Mouse (Mus musculus): ENCODE results near the gene Fbxo21. TPM values are rescaled to one million over a fixed set of nuclear protein-coding genes. Genes with fewer than 3 reads are reported as not detected.

The Fbxo21 gene
- polyA plus RNA-seq, 1 experiment from 2014 or later, result 93.4 TPM

- DNase-seq (ENCODE audit: low spot score, missing footprints) (no peak), ATAC-seq (ENCODE audit: low FRiP score) (peak; percentile 81)
- Histone ChIP-seq H3K36me3 (ENCODE audit: control insufficient read depth, insufficient read depth, low read length) (no peaks in the 10 kb centered on the region), H3K4me2 (peak overlapping the region; percentile 18; the same call in 1 of the 2 replicates), H3K4me1 (ENCODE audit: control insufficient read depth, insufficient read depth, low read length) (peaks cover 9% of the 10 kb centered on the region; the same call in 1 of the 2 replicates), H3K9ac (ENCODE audit: low read length) (no peak overlapping the region), H3K27ac (ENCODE audit: low read depth, low read length) (0 out of 2 replicates have a peak overlapping the region, but pooled peaks have one; percentile 20), H3K4me3 (ENCODE audit: low read depth, low read length) (no peak overlapping the region), H3K27me3 (ENCODE audit: control insufficient read depth, insufficient read depth, low read length) (no peaks in the 10 kb centered on the region), H3K9me3 (ENCODE audit: control insufficient read depth, low read length) (no peaks in the 10 kb centered on the region)
- 12% methylated on average over 10 of the region's 10 CpGs for WGBS
Measured at GRCm38 (mm10) chr5:118037798-118038484, 61.4 kb downstream of the Fbxo21 start.

- Histone ChIP-seq H3K4me2 (no peak overlapping the region), H3K4me3 (ENCODE audit: low read depth, low read length) (no peak overlapping the region), H3K27me3 (ENCODE audit: control insufficient read depth, insufficient read depth, low read length) (no peaks in the 10 kb centered on the region), H3K9ac (ENCODE audit: low read length) (no peak overlapping the region), H3K27ac (ENCODE audit: low read depth, low read length) (no peak overlapping the region), H3K4me1 (ENCODE audit: control insufficient read depth, insufficient read depth, low read length) (peaks cover 9% of the 10 kb centered on the region; the same call in 1 of the 2 replicates), H3K9me3 (ENCODE audit: control insufficient read depth, low read length) (no peaks in the 10 kb centered on the region), H3K36me3 (ENCODE audit: control insufficient read depth, insufficient read depth, low read length) (no peaks in the 10 kb centered on the region)
- WGBS, result 25% methylated on average over 12 of the region's 12 CpGs
- ATAC-seq (ENCODE audit: low FRiP score) (no peak), DNase-seq (ENCODE audit: low spot score, missing footprints) (no peak)
Measured at GRCm38 (mm10) chr5:118039241-118039668, 62.7 kb downstream of the Fbxo21 start.

- Histone ChIP-seq H3K9me3 (ENCODE audit: control insufficient read depth, low read length) (no peaks in the 10 kb centered on the region), H3K4me3 (ENCODE audit: low read depth, low read length) (no peak overlapping the region), H3K36me3 (ENCODE audit: control insufficient read depth, insufficient read depth, low read length) (no peaks in the 10 kb centered on the region), H3K27ac (ENCODE audit: low read depth, low read length) (no peak overlapping the region), H3K4me1 (ENCODE audit: control insufficient read depth, insufficient read depth, low read length) (peaks cover 7% of the 10 kb centered on the region; the same call in 1 of the 2 replicates), H3K4me2 (no peak overlapping the region), H3K27me3 (ENCODE audit: control insufficient read depth, insufficient read depth, low read length) (no peaks in the 10 kb centered on the region), H3K9ac (ENCODE audit: low read length) (no peak overlapping the region)
- no peak for DNase-seq (ENCODE audit: low spot score, missing footprints)
- WGBS, result 94% methylated on average over 6 of the region's 6 CpGs
- no peak for ATAC-seq (ENCODE audit: low FRiP score)
Measured at GRCm38 (mm10) chr5:118042599-118042998, 66.1 kb downstream of the Fbxo21 start.

- Histone ChIP-seq H3K27ac (ENCODE audit: low read depth, low read length) (no peak overlapping the region), H3K9me3 (ENCODE audit: control insufficient read depth, low read length) (no peaks in the 10 kb centered on the region), H3K27me3 (ENCODE audit: control insufficient read depth, insufficient read depth, low read length) (no peaks in the 10 kb centered on the region), H3K4me2 (no peak overlapping the region), H3K36me3 (ENCODE audit: control insufficient read depth, insufficient read depth, low read length) (no peaks in the 10 kb centered on the region), H3K4me3 (ENCODE audit: low read depth, low read length) (no peak overlapping the region), H3K4me1 (ENCODE audit: control insufficient read depth, insufficient read depth, low read length) (no peaks in the 10 kb centered on the region; the same call in 1 of the 2 replicates), H3K9ac (ENCODE audit: low read length) (no peak overlapping the region)
- DNase-seq (ENCODE audit: low spot score, missing footprints) (no peak), ATAC-seq (ENCODE audit: low FRiP score) (no peak)
- WGBS, result 92% methylated on average over 4 of the region's 4 CpGs
Measured at GRCm38 (mm10) chr5:118043761-118044160, 67.2 kb downstream of the Fbxo21 start.

- Histone ChIP-seq H3K36me3 (ENCODE audit: control insufficient read depth, insufficient read depth, low read length) (no peaks in the 10 kb centered on the region), H3K27ac (ENCODE audit: low read depth, low read length) (no peak overlapping the region), H3K9ac (ENCODE audit: low read length) (no peak overlapping the region), H3K4me2 (no peak overlapping the region), H3K4me3 (ENCODE audit: low read depth, low read length) (no peak overlapping the region), H3K4me1 (ENCODE audit: control insufficient read depth, insufficient read depth, low read length) (no peaks in the 10 kb centered on the region), H3K27me3 (ENCODE audit: control insufficient read depth, insufficient read depth, low read length) (no peaks in the 10 kb centered on the region), H3K9me3 (ENCODE audit: control insufficient read depth, low read length) (no peaks in the 10 kb centered on the region)
- ATAC-seq (ENCODE audit: low FRiP score) (no peak), DNase-seq (ENCODE audit: low spot score, missing footprints) (no peak)
- WGBS, result 91% methylated on average over 6 of the region's 6 CpGs
Measured at GRCm38 (mm10) chr5:118044907-118045306, 68.4 kb downstream of the Fbxo21 start.

- no peaks in the 10 kb centered on the region for H3K36me3 ChIP-seq (ENCODE audit: control insufficient read depth, insufficient read depth, low read length)
- no peak overlapping the region for H3K4me2 ChIP-seq
- no peaks in the 10 kb centered on the region for H3K4me1 ChIP-seq (ENCODE audit: control insufficient read depth, insufficient read depth, low read length)
- DNase-seq (ENCODE audit: low spot score, missing footprints) (no peak), ATAC-seq (ENCODE audit: low FRiP score) (no peak)
- H3K27me3 ChIP-seq (ENCODE audit: control insufficient read depth, insufficient read depth, low read length), result no peaks in the 10 kb centered on the region
- 89% methylated on average over 9 of the region's 9 CpGs for WGBS
- H3K4me3 ChIP-seq (ENCODE audit: low read depth, low read length), result no peak overlapping the region
- H3K9ac ChIP-seq (ENCODE audit: low read length), result no peak overlapping the region
- no peaks in the 10 kb centered on the region for H3K9me3 ChIP-seq (ENCODE audit: control insufficient read depth, low read length)
- H3K27ac ChIP-seq (ENCODE audit: low read depth, low read length), result no peak overlapping the region
Measured at GRCm38 (mm10) chr5:118045385-118045784, 68.9 kb downstream of the Fbxo21 start.

- Histone ChIP-seq H3K4me2 (no peak overlapping the region), H3K36me3 (ENCODE audit: control insufficient read depth, insufficient read depth, low read length) (no peaks in the 10 kb centered on the region), H3K27ac (ENCODE audit: low read depth, low read length) (no peak overlapping the region), H3K27me3 (ENCODE audit: control insufficient read depth, insufficient read depth, low read length) (no peaks in the 10 kb centered on the region), H3K4me3 (ENCODE audit: low read depth, low read length) (no peak overlapping the region), H3K9ac (ENCODE audit: low read length) (no peak overlapping the region), H3K9me3 (ENCODE audit: control insufficient read depth, low read length) (no peaks in the 10 kb centered on the region), H3K4me1 (ENCODE audit: control insufficient read depth, insufficient read depth, low read length) (no peaks in the 10 kb centered on the region)
- DNase-seq (ENCODE audit: low spot score, missing footprints) (no peak), ATAC-seq (ENCODE audit: low FRiP score) (no peak)
- WGBS, result 90% methylated on average over 14 of the region's 14 CpGs
Measured at GRCm38 (mm10) chr5:118047091-118047757, 70.7 kb downstream of the Fbxo21 start.

- DNase-seq (ENCODE audit: low spot score, missing footprints), result no peak
- ATAC-seq (ENCODE audit: low FRiP score), result no peak
- Histone ChIP-seq H3K4me2 (no peak overlapping the region), H3K9ac (ENCODE audit: low read length) (no peak overlapping the region), H3K27ac (ENCODE audit: low read depth, low read length) (no peak overlapping the region), H3K9me3 (ENCODE audit: control insufficient read depth, low read length) (no peaks in the 10 kb centered on the region), H3K27me3 (ENCODE audit: control insufficient read depth, insufficient read depth, low read length) (no peaks in the 10 kb centered on the region), H3K4me1 (ENCODE audit: control insufficient read depth, insufficient read depth, low read length) (no peaks in the 10 kb centered on the region), H3K36me3 (ENCODE audit: control insufficient read depth, insufficient read depth, low read length) (no peaks in the 10 kb centered on the region), H3K4me3 (ENCODE audit: low read depth, low read length) (no peak overlapping the region)
- WGBS, result 83% methylated on average over 4 of the region's 4 CpGs
Measured at GRCm38 (mm10) chr5:118048412-118048811, 71.9 kb downstream of the Fbxo21 start.

GRCm38 (mm10) chr5:118048928-118049327 lies 72.4 kb downstream of the Fbxo21 start:
- Histone ChIP-seq H3K27me3 (ENCODE audit: control insufficient read depth, insufficient read depth, low read length) (no peaks in the 10 kb centered on the region), H3K27ac (ENCODE audit: low read depth, low read length) (no peak overlapping the region), H3K4me1 (ENCODE audit: control insufficient read depth, insufficient read depth, low read length) (no peaks in the 10 kb centered on the region), H3K9me3 (ENCODE audit: control insufficient read depth, low read length) (no peaks in the 10 kb centered on the region), H3K4me2 (no peak overlapping the region), H3K4me3 (ENCODE audit: low read depth, low read length) (no peak overlapping the region), H3K36me3 (ENCODE audit: control insufficient read depth, insufficient read depth, low read length) (no peaks in the 10 kb centered on the region), H3K9ac (ENCODE audit: low read length) (no peak overlapping the region)
- ATAC-seq (ENCODE audit: low FRiP score) (no peak), DNase-seq (ENCODE audit: low spot score, missing footprints) (no peak)
- WGBS, result 88% methylated on average over 5 of the region's 5 CpGs

All from midbrain, embryonic 11.5 days (tissue).